Mouse (Mus musculus): ENCODE measurements around the gene Strada.
"Not testable (repeated sequence)": the region's sequence is repeated elsewhere in the genome, so short reads cannot be mapped to it uniquely, and the experiment has no call there.

Gene Strada

DNA sequence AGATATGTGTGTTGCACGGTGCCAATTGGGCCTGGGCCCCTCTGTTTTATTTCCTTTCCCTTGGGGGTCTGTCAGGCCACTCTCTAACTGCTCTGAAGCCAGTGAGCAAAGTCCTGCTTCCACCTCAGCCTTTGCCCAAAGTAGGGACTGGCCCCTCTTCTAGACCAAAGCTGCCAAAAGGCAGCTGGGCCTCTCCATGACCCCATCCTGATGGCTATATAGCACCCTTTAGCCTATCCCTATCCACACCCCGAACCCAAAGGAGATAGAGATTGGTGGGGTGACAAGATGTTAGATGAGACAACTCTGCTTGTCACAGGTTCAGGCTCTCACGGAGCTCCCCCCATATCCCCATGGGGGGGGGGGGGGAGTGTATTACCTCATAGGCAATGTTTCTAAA, 46.2 kb downstream of the Strada start:
- no peak for DNase-seq

DNA sequence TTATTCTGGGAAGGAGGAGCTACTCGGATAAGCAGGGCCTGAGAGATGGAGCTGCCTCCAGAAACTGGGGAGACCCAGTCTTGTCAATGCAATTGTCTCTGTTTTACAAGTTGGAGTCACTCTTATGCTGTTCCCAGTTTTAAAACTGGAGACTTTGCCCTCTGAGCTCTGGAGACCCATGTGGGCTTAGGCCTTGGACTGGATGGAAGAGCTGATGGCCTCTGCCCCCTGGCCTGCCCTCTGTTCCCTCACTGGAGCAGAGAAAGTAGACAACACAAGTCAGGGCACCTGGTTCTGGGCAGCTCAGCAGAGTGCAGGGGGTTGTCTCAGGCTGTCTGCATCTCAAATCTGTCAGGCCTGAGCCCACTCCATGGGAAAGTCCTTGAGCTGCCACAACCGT, 47.2 kb downstream of the Strada start:
- peak; percentile 58 to 59 for DNase-seq

DNA sequence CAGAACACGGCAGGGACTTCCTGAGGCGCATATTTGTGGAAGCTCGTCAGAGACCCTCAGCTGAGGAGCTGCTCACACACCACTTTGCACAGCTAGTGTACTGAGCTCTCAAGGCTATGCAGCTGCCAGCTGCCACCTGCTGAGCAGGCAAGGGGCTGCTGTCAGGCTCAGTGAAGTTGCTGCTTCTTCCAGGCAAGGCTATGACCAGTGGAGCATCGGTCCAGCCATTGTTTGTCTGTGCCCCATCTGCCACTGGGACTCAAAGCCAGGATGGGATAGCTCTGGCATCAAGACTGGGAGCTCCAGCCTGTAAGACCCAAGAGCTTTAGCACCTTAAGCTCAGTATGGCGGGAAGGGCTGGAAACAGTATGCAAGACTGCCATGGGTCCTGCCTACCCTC, 47.9 kb downstream of the Strada start:
- no peak for DNase-seq

- no peak for DNase-seq
These were observed 49.8 kb downstream of the Strada start for GRCm38 (mm10) chr11:106152132-106152531.

GRCm38 (mm10) chr11:106151219-106151618, 50.7 kb downstream of the Strada start:
- DNase-seq: no peak

- peak; percentile 91 to 92 for DNase-seq
These were observed 67.1 kb downstream of the Strada start for GRCm38 (mm10) chr11:106134580-106135528.

DNA sequence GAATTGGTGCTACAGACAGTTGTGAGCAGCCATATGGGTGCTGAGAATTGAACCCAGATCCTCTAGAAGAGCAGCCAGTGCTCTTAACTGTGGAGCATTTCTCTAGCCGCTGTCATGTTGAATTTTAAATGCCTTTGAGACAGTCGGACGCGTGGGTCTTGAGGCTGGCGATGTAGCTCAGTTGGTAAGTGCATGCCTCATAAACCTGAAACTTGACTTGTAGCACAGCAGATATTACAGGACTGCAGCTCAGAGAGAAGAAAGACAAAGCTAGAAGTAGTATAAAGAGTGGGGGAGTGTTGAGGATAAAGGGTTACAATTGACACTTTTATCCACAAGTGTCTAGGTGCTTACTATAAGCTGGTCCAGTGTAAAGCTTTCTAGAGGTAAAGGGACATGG, 69.5 kb downstream of the Strada start:
- no peak for DNase-seq

GRCm38 (mm10) chr11:106129477-106129876, 72.5 kb downstream of the Strada start:
- DNase-seq: no peak

DNA sequence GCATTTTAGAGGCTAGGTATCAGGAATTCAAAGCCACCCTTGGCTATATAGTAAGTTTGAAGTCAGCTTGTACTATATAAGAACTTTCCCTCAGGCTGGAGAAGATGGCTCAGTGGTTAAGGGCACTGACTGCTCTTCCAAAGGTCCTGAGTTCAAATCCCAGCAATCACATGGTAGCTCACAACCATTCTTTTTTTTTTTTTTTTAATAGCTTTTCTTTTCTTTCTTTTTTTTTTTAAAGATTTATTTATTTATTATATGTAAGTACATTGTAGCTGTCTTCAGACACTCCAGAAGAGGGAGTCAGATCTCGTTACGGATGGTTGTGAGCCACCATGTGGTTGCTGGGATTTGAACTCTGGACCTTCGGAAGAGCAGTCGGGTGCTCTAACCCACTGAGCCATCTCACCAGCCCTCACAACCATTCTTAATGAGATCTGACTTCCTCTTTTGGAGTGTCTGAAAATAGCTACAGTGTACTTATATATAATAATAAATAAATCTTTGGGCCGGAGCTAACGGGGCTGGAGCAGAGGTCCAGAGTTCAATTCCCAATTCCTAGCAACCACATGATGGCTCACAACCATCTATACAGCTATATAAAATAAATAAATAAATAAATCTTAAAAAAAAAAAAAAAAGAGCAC, 75.1 kb downstream of the Strada start:
- not testable (repeated sequence) for DNase-seq

DNA sequence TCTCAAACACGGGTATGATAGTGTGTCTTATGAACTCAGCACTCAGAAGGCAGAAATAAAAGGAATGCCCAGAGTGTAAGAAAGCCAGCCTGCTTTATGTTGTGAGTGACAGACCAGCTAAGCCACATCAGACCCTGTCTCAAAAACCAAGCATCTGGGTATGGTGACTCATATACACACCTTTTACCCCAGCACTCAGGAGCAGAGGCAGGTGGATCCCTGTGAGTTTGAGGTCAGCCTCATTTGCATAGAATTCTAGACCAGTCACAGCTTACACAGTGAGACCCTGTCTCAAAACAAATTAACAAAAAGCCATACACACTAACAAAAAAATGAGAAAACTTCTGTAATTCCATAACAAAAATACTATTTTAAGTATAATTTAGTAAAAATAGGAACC, 76.1 kb downstream of the Strada start:
- no peak for DNase-seq

DNA sequence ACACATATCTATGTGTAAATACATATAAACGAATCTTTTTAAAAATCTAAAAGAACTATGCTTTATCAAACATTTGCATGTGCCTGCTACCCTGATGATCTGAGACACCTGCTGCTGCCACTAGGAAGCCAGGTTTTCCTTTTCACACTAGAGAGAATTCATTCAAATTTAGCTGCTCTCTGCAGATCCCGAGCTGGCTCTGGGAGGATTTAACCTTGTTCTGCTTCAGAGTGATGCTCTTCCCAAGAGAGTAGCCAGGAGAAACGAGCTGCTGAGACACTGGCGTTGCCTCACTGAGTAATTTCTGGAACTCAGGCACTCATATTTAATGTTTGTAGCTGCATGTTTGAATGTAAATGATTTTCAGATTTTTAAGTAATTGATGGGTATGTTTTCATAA, 77.2 kb downstream of the Strada start:
- no peak for DNase-seq

GRCm38 (mm10) chr11:106122736-106123135, 79.2 kb downstream of the Strada start:
- peak; percentile 37 to 55 for DNase-seq

GRCm38 (mm10) chr11:106122221-106122620, 79.7 kb downstream of the Strada start:
- no peak for DNase-seq
